Mouse (Mus musculus): ENCODE results near the gene Pomgnt2. TPM values are rescaled to one million over a fixed set of nuclear protein-coding genes. Genes with fewer than 3 reads are reported as not detected.

The Pomgnt2 gene
- polyA plus RNA-seq, 1 experiment from 2014 or later: 12.5 TPM

DNA sequence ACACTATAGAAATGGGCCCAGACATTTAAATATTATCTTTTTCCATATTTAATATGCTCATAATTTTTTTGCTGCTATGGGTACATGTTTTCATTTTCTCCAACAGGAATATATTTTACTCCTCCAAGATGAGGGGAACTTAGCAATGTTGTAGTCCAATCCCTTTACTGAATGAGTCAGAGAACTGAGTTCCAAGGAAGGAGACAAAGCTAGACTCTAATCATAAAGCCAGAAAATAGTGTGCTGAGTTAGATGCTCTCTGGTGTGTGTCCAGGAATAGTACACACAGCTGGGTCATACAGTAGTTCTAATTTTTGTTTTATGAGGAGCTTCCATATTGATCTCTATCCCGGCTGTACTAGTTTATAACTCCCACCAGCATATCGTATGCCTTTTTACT is 9.3 kb upstream of the Pomgnt2 start:
- no peaks in the 10 kb centered on the region for H3K9me3 ChIP-seq (replicated peaks)
- WGBS: 93% methylated on average over 2 of the region's 2 CpGs
- no peak for DNase-seq (ENCODE audit: low spot score)

DNA sequence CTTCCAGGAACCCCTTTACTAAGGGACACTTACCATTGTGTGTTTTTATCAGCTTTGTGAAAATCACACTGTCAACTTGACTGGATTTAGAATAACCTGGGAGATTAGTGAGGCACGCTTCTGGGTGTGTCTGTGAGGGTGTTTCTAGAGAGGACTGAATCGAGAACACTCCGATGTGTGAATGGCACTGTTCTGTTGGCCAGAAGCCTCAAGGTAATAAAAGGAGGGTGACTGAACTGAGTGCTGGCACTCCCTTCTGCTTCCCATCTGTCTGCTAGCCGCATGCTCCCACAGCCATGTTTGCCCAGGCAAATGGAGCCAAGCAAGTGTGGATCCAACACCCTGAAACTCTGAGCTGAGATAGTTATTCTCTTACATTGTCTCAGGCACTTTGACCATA is 1.1 kb upstream of the Pomgnt2 start:
- Histone ChIP-seq H3K27ac (no peak overlapping the region), H3K36me3 (no peaks in the 10 kb centered on the region), H3K4me3 (no peak overlapping the region), H3K4me1 (peaks cover 9% of the 10 kb centered on the region), H3K9me3 (replicated peaks) (no peaks in the 10 kb centered on the region), H3K27me3 (ENCODE audit: low read depth, poor library complexity, severe bottlenecking) (peaks cover 5% of the 10 kb centered on the region; the same call in 1 of the 2 replicates)
- WGBS: 71% methylated on average over 4 of the region's 4 CpGs
- DNase-seq (ENCODE audit: low spot score): no peak

More for the DNA sequence above, 9.3 kb upstream of the Pomgnt2 start:
- Histone ChIP-seq H3K27me3 (ENCODE audit: low read depth, poor library complexity, severe bottlenecking) (no peaks in the 10 kb centered on the region), H3K36me3 (no peaks in the 10 kb centered on the region), H3K27ac (no peak overlapping the region), H3K4me3 (no peak overlapping the region), H3K4me1 (no peaks in the 10 kb centered on the region)

DNA sequence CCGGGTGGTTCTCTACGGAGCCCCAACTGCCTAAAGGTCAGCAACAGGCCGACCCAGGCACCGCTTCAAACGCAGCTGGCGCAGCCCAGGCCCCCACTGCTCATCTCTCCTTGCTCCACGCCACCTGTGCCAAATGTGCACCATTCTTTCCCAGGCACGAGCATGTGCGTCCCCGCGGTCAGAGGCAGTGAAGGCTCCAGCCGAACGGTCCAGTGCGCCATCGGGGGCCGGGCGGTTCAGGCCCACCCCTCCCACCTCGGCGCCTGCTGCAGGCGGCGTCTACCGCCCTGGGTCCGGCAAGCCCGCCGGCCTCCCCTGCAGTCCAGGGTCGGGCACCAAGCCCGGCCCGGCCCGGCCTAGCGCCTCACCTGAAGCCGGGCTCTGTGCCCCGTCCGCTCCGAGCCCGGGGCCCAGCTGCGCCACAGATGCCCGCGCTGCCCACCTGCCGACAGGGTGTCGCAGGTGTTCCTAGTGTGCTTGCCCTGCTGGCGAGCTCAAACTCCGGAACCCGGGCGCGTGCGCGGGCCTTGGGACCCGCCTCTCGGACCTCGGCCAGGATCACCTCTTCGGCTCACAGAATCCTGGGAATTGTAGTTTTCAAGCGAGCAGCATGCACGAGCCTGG is 1.3 kb downstream of the Pomgnt2 start:
- H3K36me3 ChIP-seq: no peaks in the 10 kb centered on the region
- under 1% methylated on average over 53 of the region's 53 CpGs for WGBS
- peak; percentile 89 for DNase-seq (ENCODE audit: low spot score)
- peaks cover 9% of the 10 kb centered on the region for H3K4me1 ChIP-seq
- H3K27ac ChIP-seq: peak overlapping the region; percentile 86
- H3K27me3 ChIP-seq (ENCODE audit: low read depth, poor library complexity, severe bottlenecking): peaks cover 5% of the 10 kb centered on the region; the same call in 1 of the 2 replicates
- peak overlapping the region; percentile 90 for H3K4me3 ChIP-seq
- H3K9me3 ChIP-seq (replicated peaks): no peaks in the 10 kb centered on the region

DNA sequence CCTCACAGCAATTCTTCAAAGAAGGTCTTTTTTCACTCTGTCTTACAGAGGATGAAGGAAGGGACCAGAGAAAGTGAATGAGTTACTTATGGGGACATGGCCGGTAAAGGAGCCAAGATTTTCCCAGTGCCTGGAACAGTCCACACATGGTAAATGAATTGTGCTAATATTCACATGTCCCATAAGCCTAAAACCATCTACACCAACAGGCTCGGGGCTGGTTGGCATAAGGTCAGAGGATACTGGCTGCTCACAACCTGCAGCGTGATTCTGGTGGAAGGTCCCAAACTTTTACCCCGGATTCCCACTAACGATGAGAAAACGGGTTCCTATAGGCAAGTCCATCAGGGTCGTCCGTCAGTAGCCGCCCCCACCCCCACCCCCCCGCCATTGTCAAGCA is 1.8 kb downstream of the Pomgnt2 start:
- WGBS: 19% methylated on average over 10 of the region's 10 CpGs
- H3K9me3 ChIP-seq (replicated peaks): no peaks in the 10 kb centered on the region
- H3K27ac ChIP-seq: peak overlapping the region; percentile 86
- peaks cover 5% of the 10 kb centered on the region; the same call in 1 of the 2 replicates for H3K27me3 ChIP-seq (ENCODE audit: low read depth, poor library complexity, severe bottlenecking)
- no peaks in the 10 kb centered on the region for H3K36me3 ChIP-seq
- H3K4me3 ChIP-seq: peak overlapping the region; percentile 90
- H3K4me1 ChIP-seq: peaks cover 9% of the 10 kb centered on the region
- no peak for DNase-seq (ENCODE audit: low spot score)

DNA sequence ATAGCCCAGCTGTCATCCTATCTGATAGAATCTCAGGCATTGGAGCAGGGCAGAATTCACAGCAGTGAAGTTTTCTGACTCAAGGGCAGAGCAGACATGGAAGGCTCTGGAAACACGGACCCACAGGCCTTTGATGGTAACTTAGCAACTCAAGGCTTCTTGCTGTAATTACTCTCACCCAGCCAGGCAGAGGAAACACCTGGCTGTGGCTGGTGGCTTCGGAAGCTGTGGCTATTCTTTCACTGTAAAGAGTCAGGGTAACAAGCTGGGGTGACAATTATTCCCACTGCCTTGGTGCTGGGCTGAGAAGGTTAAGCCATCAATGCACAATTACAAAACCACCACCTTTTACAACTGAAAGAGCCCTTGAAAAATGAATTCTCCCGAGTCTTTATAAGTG is 3.9 kb downstream of the Pomgnt2 start:
- WGBS: 80% methylated on average over 3 of the region's 3 CpGs
- no peak overlapping the region for H3K4me3 ChIP-seq
- H3K9me3 ChIP-seq (replicated peaks): no peaks in the 10 kb centered on the region
- no peak for DNase-seq (ENCODE audit: low spot score)
- H3K36me3 ChIP-seq: no peaks in the 10 kb centered on the region
- peaks cover 14% of the 10 kb centered on the region for H3K4me1 ChIP-seq
- H3K27ac ChIP-seq: no peak overlapping the region
- H3K27me3 ChIP-seq (ENCODE audit: low read depth, poor library complexity, severe bottlenecking): peaks cover 5% of the 10 kb centered on the region; the same call in 1 of the 2 replicates

DNA sequence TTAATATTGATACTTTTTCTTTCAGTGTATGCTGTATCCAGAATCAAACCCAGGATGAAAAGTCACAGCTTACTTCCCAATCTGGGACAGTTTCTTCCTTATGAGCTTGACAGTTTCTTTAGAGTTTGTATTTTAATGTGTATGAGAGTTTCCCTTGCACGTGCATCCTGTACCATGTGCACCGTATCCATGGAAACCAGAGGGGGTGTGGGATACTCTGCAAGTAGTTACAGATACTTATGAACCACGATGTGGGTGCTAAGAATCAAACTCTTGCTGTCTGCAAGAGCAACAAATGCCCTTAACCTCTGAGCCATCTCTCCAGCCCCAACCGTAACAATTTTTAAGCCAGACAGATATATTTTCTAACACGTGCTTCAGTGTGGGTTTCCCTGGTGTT is 5.9 kb downstream of the Pomgnt2 start:
- Histone ChIP-seq H3K9me3 (replicated peaks) (no peaks in the 10 kb centered on the region), H3K4me1 (peaks cover 14% of the 10 kb centered on the region), H3K27me3 (ENCODE audit: low read depth, poor library complexity, severe bottlenecking) (peaks cover 5% of the 10 kb centered on the region; the same call in 1 of the 2 replicates), H3K4me3 (no peak overlapping the region), H3K27ac (no peak overlapping the region), H3K36me3 (no peaks in the 10 kb centered on the region)
- DNase-seq (ENCODE audit: low spot score): no peak
- WGBS: 84% methylated on average over 5 of the region's 5 CpGs

DNA sequence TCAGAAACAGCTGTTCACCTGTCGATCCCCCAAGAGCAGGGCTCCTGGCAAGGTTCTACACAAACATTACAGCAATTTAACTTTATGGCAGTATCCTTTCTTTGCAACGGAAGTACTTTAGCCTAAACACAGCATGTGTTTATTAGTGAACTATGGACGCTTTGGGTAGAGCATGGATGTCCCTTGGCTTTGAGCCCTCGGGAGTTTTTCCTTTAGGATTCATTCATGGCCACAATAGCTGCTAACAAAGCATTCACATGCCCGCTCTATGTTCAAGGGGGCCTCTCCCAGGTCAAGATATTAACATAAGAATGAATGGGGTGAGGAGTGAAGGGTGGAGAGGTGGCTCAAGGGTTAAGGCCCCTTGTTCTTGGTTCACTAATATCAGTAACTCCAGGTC is 7.4 kb downstream of the Pomgnt2 start:
- Histone ChIP-seq H3K9me3 (replicated peaks) (no peaks in the 10 kb centered on the region), H3K27ac (no peak overlapping the region), H3K4me1 (peaks cover 10% of the 10 kb centered on the region; the same call in 1 of the 2 replicates), H3K4me3 (no peak overlapping the region), H3K36me3 (no peaks in the 10 kb centered on the region), H3K27me3 (ENCODE audit: low read depth, poor library complexity, severe bottlenecking) (peaks cover 2% of the 10 kb centered on the region; the same call in 1 of the 2 replicates)
- 67% methylated on average over 5 of the region's 5 CpGs for WGBS
- DNase-seq (ENCODE audit: low spot score): no peak

DNA sequence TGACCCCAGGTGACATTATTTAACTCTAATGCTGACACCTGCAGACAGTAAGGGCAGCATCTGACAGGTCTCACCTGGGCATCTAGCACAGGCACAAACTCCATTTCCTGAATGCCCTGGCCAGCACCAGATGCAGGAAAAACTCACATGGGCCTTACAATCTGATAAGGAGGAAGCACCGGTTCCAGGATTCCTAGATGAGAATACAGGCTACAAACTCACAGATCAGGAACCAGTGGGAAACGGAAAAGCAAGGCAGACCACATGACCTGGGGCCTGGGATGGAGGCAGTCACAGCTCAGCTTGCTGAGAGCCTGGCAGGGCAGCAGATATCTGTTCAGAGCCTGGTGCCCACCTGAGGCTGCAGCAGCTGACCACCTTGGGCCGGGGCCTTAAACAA is 8.0 kb downstream of the Pomgnt2 start:
- H3K27me3 ChIP-seq (ENCODE audit: low read depth, poor library complexity, severe bottlenecking): no peaks in the 10 kb centered on the region

DNA sequence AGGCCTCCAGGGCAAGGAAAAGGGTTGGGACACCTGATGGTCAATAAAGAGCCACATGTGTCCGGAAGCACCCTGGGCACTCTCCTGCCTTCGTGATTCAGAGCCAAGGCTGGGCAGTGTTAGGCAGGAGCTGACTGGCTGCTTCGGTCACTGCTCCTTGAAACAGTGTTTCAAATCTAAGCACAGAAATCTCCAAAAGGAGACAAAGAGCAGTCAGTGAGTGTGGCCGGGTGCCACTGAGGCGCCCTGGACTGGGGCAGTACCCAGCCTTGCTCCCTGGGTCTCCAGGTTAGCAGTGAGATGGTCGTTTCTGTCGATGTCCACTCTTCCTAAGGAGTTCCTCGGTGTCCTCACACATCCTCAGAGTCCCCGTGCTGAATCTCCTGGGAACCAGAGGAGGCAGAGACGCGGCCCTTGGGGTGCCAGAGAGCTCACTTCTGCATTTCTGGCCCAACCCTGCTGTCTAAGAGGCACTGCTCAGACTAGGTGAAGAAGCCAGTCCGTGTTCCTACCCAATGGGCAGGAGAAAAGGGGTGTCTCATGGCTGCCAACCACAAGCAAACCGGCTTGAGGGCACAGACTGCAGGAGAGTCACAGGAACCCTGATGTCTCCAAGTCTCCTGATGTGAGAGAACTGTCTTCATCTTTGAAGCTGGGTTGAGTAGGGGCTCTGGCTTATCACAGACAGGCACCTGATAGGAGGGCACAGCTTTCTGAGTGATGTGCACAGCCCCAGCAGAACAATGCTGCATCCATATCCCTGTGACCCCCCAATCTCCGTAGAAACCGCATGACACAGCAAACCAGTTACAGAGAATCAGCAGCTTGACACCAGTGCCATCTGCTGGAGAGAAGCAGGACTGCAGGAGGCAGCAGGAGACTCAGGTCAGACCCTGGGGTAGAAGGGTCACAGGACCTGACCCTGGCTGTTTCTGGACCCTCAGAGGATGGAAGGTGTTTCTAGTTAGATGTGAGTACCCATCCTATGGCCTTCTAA is 12.1 kb downstream of the Pomgnt2 start:
- no peaks in the 10 kb centered on the region for H3K27me3 ChIP-seq (ENCODE audit: low read depth, poor library complexity, severe bottlenecking)
- peaks cover 28% of the 10 kb centered on the region; the same call in 1 of the 2 replicates for H3K4me1 ChIP-seq
- WGBS: 73% methylated on average over 15 of the region's 15 CpGs
- no peaks in the 10 kb centered on the region for H3K9me3 ChIP-seq (replicated peaks)
- H3K27ac ChIP-seq: no peak overlapping the region
- no peak overlapping the region for H3K4me3 ChIP-seq
- DNase-seq (ENCODE audit: low spot score): peak; percentile 85
- peaks cover 13% of the 10 kb centered on the region; the same call in 1 of the 2 replicates for H3K36me3 ChIP-seq

More for the DNA sequence above, 8.0 kb downstream of the Pomgnt2 start:
- H3K27ac ChIP-seq: no peak overlapping the region
- no peak for DNase-seq (ENCODE audit: low spot score)
- H3K9me3 ChIP-seq (replicated peaks): no peaks in the 10 kb centered on the region
- H3K36me3 ChIP-seq: no peaks in the 10 kb centered on the region
- peaks cover 15% of the 10 kb centered on the region; the same call in 1 of the 2 replicates for H3K4me1 ChIP-seq
- WGBS: 81% methylated on average over 3 of the region's 3 CpGs
- no peak overlapping the region for H3K4me3 ChIP-seq

DNA sequence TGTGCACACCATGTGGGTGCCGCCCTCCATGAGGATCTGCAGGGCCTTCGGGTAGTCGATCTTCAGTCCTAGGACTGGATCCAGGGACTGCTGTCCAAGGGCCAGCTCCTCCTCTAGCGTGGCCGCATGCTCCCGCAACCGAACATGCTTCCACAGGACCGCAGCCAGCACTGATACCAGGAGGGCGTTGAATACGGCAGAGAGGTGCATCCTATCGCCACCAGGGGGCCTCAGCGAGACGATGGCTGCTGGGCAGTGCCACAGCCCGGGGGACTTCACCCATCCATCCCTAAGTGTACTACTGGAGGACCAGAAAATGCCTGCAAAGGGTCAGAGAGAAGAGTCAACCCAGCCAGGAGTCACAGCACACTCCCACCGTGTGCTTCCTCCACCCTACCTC is 13.4 kb downstream of the Pomgnt2 start:
- Histone ChIP-seq H3K4me3 (no peak overlapping the region), H3K36me3 (peaks cover 13% of the 10 kb centered on the region; the same call in 1 of the 2 replicates), H3K9me3 (replicated peaks) (no peaks in the 10 kb centered on the region), H3K4me1 (peaks cover 23% of the 10 kb centered on the region; the same call in 1 of the 2 replicates), H3K27ac (no peak overlapping the region), H3K27me3 (ENCODE audit: low read depth, poor library complexity, severe bottlenecking) (no peaks in the 10 kb centered on the region)
- DNase-seq (ENCODE audit: low spot score): peak; percentile 78
- WGBS: 55% methylated on average over 15 of the region's 15 CpGs

DNA sequence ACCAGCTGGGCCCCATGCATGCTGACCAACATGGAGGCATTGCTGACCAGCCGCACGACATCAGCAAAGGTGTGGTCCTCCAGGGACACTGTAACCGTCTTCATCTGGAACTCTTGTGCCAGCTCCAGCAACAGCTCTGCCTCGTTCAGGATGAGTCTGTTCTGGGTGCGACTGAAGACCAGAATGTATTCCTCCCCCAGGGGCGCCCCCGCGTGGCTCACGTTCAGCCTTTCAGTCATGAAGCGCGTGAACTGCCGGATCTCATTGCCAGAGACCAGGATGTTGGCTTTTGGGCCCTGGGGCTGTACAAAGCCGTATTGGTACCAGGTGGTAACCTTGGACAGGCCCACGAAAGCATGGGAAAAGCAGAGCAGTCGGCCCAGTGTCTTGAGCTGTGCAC is 14.2 kb downstream of the Pomgnt2 start:
- H3K9me3 ChIP-seq (replicated peaks): no peaks in the 10 kb centered on the region
- H3K4me3 ChIP-seq: no peak overlapping the region
- H3K27ac ChIP-seq: no peak overlapping the region
- H3K27me3 ChIP-seq (ENCODE audit: low read depth, poor library complexity, severe bottlenecking): no peaks in the 10 kb centered on the region
- peaks cover 13% of the 10 kb centered on the region; the same call in 1 of the 2 replicates for H3K36me3 ChIP-seq
- no peak for DNase-seq (ENCODE audit: low spot score)
- WGBS: 88% methylated on average over 15 of the region's 15 CpGs
- H3K4me1 ChIP-seq: peaks cover 23% of the 10 kb centered on the region; the same call in 1 of the 2 replicates

DNA sequence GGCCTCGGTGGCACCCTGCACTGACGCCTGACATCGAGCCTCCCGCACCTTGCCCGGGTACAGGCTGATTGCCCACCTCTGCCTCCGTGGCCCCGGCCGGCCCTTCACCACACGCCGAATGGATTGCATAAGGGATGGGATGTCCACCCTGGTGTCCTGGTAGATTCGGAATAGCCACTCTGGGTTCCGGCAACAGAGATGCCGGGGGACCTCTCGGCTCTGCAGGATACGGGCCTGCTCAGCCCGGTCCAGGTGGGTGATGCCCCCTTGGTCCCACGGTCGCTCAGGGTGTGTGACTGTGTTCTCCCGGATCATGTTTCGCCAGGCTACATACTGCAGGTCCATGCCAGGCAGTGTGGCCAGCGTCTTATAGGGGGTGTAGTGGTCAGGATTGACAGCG is 14.7 kb downstream of the Pomgnt2 start:
- WGBS: 96% methylated on average over 22 of the region's 22 CpGs
- Histone ChIP-seq H3K27ac (no peak overlapping the region), H3K4me3 (no peak overlapping the region), H3K36me3 (peaks cover 13% of the 10 kb centered on the region; the same call in 1 of the 2 replicates), H3K4me1 (peaks cover 23% of the 10 kb centered on the region; the same call in 1 of the 2 replicates), H3K9me3 (replicated peaks) (no peaks in the 10 kb centered on the region), H3K27me3 (ENCODE audit: low read depth, poor library complexity, severe bottlenecking) (no peaks in the 10 kb centered on the region)
- DNase-seq (ENCODE audit: low spot score): no peak
